Mouse (Mus musculus) MEL-GATA-1-ER (cell line): ENCODE measurements at regions not wholly inside any gene's neighbourhood (a gene's known extent, or its start where the extent isn't known, plus 50 kb on each side); places are given as distances from the start of the nearest gene placed in this dataset.
A peak's percentile ranks its signal among the peaks of the same experiment; 100 is the strongest.

Experiments
- DNase-seq: peaks from one replicate; pipeline ENCODE4 v3.0.0-alpha.2; 2012; ENCODE audit warnings: low read depth; ENCODE audit errors: extremely low read depth

DNA sequence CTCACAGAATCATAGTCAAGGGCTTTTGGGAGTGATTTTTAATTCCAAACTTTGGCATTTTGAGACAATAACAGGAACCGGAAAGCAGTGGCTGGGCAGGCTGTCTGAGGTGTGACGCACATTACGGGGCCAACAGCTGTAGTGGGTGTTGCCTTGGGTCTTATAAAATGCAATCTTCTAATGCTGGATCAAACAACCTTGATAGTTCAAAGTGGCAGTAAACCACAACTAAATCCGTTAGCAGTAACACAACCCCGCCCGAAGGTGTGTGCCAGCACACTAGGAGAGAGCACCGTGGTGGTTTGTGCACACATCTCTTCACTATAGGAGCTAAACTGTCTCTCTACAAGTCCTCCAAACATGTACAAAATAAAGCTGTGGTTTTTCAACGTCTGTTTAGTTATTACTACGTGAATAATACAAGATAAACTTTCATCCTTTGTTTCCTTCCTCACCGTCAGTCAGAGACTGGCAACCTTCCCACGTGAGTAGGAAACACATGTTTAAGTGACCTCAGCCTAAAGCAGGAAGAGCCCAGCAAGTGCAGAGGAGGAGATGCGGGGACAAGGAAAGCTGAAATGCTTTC lies 72.0 kb upstream of the Dph5 start:
- DNase-seq: peak; percentile 83

DNA sequence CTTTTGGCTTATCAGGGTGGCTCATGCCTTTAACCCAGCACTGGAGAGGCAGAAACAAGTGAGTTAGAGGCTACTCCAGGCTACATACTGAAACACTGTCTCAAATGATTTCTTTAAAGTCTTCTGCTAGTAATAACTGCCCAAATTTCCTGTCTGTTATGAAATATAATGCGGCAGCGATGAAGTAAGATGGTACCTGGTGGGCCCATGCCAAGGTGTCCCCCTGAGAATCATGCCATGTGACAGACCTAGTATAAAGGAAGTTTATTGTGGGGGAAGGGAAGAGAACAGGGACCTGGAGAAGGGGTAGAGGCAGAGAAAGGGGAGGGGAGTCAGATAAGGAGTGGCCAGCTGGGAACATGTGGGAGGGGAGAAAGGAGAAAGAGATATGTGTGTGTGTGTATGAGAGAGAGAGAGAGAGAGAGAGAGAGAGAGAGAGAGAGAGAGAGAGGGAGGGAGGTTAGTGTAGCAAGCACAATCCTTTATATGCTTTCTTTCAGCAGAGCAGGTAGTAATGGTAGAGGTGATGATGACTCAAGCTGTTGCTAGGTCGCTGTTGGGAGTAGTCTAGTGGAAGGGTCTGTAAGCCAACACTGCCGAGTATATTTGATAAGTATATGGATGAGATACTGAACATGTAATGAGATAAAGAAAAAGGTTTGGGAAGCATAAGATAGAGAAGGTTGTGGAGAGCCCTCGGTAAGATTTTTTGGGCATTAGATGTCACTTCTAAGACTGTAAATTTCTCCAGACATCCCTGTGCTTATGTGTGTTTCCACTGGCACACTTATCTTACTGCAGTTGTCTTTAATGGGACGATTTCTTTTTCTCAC lies 71.1 kb upstream of the Dph5 start:
- DNase-seq: peak; percentile 42

DNA sequence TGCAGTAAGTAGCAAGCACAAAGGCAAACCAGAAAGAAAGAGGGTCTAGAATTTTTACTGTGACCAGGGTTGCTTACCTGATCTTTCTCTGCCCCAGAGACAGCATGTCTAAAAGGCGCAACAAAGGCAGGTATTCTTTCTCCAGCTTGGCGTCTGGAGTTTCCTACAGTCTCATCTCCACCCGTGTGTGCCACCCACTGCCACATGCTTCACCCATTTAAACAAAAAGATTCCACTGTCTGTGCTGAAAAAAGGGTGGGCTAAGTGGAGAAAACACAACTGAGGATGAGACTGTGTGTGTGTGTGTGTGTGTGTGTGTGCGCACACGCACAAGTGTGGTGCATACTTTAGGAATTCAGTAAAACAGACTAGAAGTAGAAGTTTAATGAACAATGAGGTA lies 69.9 kb upstream of the Dph5 start:
- DNase-seq: no peak

DNA sequence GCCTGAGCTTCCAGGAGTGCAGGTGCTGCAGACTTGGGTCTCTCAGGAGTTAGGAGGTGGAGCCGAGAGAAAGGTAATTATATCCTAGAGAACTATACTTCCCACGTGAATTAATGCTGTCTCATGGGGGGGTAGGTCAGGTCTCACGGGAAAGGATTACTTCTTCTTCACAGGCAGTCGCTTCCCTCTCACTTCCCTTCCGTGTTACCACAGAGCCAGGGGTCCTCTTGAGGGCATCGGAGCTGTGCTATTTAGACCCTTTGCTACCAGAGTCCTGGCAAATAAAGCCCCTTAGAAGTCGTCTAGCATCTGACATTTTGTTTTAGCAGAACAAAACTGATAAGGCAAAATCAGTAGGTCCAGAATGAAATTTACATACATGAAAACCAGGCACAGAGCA lies 68.9 kb upstream of the Dph5 start:
- peak; percentile 27 for DNase-seq

DNA sequence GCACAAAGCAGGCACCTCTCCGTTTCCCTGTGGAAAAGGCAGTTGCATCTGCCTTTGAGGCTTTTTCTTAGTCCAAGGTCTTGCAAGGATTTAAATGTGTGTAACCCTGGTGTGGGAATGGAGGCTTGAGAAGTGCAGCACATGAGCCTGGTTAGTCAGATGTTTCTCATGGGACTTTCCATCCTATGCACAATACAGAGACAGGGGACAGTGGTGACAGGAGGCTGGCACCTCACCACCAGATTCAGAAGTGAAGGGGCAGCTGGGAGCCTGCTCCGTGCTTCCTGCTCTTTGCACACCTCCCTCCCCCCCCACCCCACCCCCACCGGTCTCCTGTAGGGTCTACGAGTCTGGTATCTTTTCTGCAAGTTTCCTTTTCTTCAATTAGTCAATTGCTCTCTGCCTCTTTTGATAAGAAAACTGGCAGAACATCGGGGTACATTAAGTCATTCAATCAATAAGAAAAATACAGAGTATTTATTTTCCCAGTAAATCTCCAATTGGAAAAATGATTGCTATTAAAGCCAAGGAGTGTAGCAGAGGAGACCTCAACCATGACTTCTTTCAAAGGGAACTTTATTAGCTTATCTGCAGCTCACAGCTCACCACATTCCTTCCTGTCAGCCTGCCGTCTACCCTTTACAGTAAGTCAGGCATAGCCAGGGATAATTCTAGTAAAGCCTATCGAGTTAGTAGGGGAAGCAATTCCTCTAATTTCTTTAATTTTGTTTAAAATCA lies 68.1 kb upstream of the Dph5 start:
- DNase-seq: peak; percentile 89

DNA sequence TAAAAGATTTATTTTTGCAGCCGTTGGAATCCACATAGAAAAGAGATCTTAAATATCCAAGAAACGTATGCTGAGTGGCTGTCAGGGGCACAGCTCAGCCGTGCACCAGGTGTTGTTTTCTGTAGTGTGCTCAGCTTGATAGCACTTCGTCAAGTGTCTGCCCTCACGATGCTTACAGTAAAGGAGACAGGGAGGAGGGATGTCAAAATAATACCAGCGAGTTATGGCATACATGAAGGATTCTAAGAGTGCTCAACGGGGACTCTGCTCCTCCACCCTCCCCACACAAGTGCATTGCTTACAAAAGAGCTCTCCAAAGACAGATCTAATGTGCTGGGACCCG lies 67.5 kb upstream of the Dph5 start:
- no peak for DNase-seq

DNA sequence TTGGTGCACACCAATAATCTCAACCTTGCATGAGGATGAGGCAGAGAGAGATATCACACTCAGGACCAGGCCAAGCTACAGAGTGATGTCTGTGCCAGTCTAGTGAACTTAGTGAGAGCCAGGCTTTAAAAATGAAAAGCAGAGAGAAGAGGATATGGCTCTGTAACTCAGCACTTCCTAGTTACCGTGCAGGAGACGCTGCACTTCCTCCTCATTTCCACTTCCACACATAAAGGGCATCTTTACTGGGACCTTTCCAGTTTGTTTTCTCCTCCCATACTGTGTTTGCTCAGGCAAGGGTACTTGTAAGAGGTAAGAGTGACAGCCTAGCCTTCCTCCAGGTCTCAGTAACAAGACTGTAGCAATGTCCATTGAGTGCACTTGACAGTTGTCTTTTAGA lies 66.0 kb upstream of the Dph5 start:
- no peak for DNase-seq

DNA sequence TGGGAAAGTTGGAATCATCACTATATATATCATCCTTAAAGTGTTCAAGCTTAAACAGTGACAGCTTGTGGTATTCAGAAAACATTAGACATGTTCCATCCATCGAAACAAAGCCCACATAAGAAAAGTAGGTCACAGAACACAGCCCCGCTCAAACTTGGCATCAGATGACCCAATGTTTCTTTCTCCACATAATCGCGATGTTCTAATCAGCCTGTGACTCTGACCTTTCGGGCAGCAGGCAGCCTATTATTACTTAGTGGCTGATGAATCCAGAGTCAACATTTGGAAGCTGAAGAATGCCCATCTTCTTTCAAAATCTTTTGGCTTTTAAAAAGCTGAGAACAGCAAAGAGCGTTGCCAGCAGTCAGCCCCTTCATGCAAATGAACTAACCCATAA lies 65.1 kb upstream of the Dph5 start:
- no peak for DNase-seq

DNA sequence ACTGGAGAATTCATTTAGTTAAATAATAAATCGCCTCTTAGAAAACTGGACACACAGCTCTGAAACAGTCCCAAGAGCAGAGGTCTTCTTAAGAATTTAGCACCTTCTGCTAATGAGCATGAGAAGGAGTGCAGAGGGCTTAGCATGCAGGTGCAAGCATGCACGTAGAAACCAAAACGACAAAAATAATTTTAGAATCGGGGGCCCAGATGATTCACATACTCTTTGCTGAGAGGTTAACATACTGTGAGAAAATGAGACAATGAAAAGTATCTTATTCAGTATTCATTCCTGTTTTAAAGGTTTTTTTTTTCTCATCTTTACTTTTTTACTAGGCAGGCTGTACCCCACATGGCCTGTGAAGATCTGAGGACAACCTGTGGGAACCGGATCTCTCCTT lies 63.9 kb upstream of the Dph5 start:
- DNase-seq: no peak

DNA sequence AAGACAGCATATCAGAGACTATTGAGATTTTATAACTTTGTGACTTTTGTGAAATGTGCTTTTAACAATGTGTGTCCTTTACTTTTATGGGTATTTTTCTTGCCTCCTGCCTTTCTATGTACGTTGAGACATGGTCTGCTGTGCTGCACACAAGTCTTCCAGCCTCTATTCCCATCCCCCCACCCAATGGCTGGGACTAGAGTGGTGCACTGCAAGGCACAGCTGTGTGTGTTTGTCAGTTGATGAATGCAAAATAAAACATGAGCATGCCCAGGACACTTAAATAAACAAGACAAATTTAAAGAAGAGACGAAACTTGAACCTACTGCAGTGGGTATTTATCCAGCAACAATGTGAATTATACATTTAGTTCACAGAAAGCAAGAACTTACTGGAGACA lies 62.8 kb upstream of the Dph5 start:
- DNase-seq: no peak

DNA sequence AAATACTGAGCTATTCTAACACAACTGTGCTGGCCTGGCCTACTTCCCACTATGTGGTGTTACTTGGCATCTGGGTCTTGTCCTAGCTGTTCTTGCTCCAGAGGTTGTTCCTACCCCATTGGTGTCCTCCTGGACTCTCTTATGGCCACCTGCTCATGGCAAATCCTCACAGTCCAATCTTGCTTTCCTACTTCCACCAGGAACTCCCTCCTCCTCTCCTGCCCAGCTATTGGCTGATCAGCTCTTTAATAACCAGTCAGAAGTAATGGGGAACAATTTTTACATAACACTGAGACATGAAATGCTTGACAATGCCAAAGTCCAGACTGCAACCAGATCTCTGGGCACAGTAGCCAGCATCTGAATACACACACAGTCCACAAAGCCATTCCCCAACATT lies 52.3 kb upstream of the Dph5 start:
- DNase-seq: no peak

DNA sequence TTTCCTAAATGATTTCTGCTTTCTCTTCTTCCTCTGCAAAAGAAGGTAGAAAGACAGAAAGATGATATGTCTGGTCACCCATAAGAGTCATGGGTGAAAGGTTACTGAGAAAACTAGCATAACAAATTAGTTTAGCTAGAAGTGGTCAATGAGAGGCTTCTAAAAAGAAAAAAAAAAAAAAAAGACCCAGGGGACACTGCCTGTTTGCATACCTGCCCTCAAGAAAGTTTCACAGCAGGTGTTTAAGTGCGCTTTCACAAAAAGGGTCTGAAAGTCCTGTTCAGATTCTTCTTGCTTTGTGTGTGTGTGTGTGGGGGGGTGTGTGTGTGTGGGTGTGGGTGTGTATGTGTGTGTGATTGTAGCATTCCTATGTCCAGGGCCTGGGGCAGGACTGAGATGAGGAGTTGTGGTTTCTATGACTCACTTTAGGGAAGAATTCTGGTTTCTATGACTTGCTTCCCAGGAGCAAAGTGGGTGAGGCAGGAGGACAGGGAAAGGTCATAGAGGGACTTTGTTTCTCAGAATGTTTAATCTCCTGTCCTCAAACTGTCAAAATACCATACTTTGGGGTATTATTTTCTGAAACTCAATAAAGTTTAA lies 49.9 kb upstream of the Dph5 start:
- DNase-seq: no peak
